Mouse (Mus musculus): ENCODE measurements around the gene Traf5.

The Traf5 gene

DNA sequence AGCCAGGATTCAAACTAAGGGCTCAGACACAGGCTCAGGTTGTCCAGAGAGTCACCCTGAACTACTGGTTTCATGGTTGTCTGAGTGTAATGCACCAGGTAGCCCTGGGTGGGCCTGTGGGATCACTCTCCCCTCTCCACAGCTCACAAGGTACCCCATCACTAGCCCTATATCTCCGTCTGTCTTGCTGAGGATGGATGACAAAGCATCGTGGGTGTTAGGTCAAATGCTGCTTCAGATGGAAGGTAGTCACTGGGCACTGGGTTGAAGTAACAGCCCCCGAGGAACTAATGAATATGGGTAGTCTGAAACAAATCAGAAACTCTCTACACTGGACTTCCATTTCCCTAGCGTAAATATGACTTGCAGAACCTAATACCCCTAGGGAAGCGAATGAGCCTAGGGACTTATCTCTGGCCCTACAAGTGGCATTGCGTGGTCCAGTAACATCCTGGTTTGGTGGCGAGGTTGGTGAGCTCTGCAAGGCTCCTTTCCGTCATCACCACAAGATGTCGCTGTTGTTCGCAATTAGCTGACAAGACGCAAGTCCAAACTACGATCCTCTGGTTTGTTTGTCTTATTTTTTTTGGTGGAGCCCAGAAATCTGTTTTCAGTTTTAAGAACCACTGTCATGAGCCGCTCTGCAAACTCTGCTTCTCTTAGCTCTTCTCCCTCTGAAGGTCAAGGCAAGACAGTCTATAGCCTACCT, 127.4 kb downstream of the Traf5 start:
- peak; percentile 93 for DNase-seq (ENCODE audit: low read depth)

DNA sequence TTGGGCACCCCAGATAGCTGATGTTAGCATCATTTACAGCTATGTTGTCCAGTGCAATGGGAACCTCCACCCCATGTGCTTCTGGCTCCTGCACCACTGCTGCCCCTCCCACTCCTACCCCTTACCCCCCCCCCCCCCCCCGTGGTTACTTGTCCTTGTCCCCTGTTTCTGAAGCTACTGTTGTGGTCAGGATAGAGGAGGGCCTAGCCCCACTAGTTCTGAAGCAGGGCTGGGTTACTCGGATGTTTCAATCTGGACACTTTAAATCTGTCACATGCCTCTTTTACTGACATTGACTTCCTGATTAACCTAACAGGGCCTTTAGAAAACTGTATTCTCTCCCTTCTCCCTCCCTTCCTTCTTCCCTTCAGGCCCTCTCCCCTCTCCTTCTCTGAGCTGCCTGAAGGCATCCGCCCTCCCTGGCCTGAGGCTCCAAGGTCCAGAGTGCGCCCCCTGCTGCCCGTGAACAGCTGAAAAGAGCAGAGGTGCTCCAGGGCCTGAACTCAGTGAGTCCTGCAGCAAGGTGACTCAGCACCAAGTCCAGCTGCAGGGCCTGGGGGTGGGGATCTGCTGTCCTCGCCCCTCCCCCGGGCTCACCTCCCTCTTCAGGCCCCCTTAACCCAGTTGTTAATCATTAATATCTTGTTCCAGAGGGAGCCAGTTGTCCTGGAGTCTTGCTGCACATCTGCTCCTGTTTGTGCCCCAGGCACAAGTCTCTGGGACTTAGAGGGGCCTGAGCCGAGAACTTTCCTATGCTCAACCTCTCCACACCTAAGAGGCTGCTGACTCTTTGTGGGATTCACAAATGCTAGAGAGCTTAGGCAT, 128.2 kb downstream of the Traf5 start:
- peak; percentile 83 for DNase-seq (ENCODE audit: low read depth)

DNA sequence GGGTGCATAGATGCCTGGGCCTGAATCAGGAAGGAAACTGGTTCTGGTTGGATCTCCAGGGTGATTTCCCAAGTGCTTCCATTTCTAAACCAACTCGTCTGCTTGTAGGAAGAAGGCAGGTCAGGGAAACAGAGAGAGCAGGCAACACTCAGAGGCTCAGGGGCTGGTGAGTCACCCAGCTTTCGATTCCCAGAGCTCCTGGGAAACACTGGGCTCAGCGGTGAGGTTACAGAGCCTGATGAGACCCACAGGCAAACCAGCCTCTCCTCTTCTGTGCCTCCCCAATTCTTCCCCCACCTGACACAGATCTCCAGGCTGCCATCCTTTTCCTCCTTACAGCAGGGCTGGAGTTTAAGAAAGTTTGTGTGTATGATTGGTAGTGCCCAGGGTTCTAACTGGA, 128.9 kb downstream of the Traf5 start:
- DNase-seq (ENCODE audit: low read depth): no peak

DNA sequence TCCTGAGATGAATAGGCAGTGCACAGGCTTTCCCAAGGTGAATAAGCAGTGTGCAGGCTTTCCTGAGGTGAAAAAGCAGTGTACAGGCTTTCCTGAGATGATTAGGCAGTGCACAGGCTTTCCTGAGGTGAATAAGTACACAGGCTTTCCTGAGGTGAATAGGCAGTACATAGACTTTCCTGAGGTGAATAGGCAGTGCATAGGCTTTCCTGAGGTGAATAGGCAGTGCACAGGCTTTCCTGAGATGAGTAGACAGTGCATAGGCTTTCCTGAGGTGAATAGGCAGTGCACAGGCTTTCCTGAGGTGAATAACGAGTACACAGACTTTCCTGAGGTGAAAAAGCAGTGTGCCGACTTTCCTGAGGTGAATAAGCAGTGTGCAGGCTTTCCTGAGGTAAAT, 131.4 kb downstream of the Traf5 start:
- DNase-seq (ENCODE audit: low read depth): peak; percentile 20

DNA sequence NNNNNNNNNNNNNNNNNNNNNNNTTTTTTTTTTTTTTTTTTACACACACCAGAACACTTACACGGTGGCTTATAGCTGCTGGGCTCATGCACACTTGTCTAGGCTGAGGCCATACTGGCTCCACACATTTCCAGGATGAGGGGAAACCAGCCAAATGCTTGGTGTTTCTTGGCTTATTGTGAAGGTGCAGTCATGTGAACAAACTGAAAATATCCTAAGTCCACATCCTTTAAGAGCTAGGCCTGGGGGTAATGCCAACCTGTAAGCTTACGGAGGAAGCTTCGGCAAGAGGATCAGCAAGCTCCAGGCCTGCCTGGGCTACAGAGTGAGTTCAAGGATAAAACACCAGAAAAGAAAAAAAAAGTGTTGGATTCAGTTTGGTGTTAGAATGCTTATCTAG, 135.0 kb downstream of the Traf5 start:
- peak; percentile 10 for DNase-seq (ENCODE audit: low read depth)

DNA sequence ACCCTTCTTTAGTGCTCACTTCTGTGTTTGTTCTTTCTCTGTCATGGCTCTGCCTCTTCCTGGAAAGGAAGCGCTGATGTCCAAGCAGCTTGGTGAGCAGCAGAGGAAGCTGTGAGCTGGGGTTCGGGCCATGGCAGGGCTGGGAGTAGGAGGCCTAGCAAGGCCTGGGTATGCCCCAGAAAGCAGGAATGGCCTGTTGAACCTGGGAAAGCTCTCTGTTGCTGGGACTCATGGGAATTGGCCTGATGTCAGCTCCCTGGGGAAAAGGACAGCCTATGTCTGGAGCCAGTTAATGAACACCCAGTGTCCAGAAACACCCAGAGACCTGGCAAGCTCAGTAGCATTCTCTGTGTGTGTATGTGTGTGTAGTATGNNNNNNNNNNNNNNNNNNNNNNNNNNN, 135.5 kb downstream of the Traf5 start:
- no peak for DNase-seq (ENCODE audit: low read depth)

DNA sequence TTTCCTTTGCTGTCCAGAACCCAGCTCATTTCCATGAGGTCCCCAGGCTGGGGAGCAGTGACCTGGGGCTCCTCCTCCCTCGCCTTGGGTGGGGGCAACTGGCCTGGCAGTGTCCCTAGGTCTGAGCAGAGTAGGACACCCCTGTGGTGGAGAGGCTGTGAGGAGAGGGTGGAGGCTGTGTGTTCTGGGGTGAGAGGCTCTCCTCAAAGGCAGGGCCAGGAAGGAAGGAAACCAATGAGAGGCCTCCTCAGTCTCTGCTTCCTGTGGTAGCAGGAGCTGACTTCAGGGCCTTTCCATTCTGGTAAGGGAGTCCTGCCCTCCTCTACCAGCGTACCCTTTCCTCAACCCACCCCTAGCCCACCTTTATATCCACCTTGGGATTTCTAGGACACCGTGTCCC, 136.1 kb downstream of the Traf5 start:
- DNase-seq (ENCODE audit: low read depth): peak; percentile 71

DNA sequence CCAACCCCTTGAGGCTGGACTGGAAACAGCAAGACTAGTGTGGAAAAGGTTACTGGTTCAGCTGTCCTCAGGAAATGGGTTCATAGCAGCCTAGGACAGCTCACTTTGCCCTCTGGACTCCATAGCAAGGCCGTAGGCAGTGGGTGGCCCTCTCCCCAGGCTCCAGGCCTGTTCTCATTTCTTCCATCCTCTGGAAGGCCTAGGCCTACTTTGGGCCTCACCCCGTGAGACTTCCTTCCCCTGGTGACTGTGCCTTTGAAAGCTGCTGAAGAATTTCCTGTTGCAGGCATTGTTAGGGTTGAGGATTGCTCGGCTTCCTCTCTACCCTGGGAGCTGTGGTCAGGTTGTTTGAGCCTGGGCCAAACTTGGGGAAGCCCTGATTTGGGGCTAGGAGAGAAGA, 137.3 kb downstream of the Traf5 start:
- peak; percentile 51 for DNase-seq (ENCODE audit: low read depth)

DNA sequence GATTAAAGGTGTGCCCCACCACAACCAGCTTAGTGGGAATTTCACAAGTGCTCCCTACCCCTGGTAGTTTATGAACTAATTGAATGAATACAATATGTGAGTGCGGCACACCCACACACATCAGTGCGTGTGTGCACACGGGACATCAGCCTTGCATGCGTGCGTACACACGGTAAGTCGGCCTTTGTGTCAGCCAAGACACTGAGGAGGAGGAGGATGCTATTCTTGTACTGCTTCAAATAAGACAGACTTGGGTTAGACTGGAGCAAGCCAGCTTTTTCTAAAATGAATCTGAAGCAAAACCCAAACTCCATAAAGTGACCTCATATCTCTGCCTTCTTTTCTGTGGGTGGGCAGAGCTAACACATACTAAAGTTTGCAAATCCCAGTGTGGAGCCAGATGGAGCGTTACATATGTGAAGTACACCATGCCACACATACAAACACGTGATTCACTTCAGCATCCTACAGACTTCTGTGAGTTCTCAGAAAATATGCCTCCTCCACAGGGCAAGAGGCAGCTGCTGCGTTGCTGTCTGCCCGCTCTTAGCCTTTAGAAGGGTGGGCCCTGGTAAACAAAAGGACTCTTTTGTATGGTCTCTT, 139.5 kb downstream of the Traf5 start:
- no peak for DNase-seq (ENCODE audit: low read depth)

DNA sequence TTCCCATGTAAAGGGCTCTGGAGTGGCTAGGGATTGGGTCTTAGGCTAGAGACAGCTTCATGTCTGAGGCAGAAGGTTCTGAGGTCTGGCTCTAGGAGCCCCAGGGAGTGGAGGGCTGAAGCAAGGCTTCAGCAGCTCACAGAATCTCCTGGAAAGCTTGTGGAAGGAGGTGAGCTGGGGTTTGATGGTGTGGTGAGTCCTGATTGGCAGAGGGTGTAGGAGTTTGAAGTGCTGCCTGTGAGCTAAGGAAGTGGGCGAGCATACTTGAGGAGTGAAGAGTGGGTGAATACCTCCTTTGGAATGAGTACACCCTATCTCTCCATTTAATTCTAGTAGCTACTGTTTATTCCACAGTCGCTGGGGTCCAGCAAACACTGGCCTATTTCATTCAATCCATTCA, 141.7 kb downstream of the Traf5 start:
- no peak for DNase-seq (ENCODE audit: low read depth)

DNA sequence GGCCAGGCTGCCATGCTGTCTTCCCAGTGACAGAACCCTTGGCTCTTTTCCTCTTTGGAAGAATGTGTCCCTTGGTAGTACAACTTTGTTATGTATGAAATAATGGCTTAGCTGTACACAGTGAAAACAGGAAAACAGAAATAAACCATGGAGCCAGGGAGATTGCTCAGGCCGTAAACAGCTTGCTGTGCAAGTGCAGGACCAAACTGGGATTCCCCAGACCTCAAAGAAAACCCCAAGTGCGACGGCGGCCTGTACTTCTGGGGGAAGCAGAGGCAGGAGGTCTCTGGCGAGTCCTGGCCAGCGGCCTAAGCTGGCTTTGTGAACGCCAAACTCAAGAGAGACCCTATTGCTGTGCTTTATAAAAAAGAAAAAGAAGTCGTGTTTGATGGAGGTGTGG, 143.8 kb downstream of the Traf5 start:
- DNase-seq (ENCODE audit: low read depth): no peak

DNA sequence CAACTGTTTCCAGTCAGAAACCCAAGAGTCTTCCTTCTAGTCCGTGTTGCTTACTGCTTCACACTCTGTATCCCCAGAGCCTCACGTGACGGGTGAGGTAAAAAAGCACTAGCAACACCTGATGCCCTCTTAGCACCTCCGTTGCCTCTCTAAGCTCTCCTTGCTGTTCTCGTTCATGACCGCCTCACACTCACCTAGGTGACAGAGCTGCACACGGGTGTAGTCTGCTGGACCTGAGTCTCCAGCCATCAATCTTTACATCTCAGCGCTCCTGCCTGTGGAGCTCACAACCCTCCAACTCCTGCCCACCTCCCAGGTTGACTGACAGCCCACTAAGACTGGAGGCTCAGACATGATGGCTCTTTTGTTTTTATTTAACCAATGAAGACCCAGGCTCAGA, 144.6 kb downstream of the Traf5 start:
- DNase-seq (ENCODE audit: low read depth): no peak

Measured in induced T-regulatory cell, adult 2 months (primary cell).